Mouse (Mus musculus) gastrocnemius, adult 18-20 months (tissue): Measurements from ENCODE around the gene Hoxd8. TPM values are rescaled to one million over a fixed set of nuclear protein-coding genes. Genes with fewer than 3 reads are reported as not detected.

Experiments
- DNase-seq: peaks from one replicate; pipeline ENCODE4 v3.0.0; 2021; ENCODE audit warnings: low spot score
- microRNA-seq: library from miRNA; unstranded; fragments of <30 nt; microRNA quantifications from one replicate; pipeline ENCODE4 v1.2.0, GENCODE M21; 2021
- total RNA-seq, 2 experiments: library from RNA; stranded (reverse); gene quantifications; 2 replicates each; pipeline ENCODE4 v1.2.3; 2021

The Hoxd8 gene
- total RNA-seq, 2 experiments from 2014 or later, result 32.2 to 40.3 TPM

DNA sequence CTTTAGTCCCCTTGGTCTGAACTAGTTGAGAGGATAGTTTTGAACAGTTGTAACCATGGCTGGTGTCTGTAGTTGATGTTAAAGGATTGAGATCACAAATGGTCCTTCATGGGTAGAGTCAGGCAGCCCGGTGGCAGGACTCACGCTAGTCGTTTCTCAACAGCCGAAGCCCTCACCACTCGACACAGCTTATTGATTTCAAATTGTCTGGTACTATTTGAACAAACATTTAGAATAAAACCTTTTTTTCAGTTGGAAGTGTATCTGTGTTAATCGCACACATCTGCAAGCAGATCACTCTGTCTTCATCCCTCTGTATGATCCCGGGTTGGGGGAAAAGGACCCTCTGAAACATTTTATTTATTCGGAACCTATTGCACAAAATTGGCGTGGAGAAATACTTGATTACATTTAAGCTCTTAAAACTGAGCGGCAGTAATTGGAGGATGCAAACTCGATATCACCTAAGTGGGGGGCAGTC, 43.3 kb downstream of the Hoxd8 start:
- no peak for DNase-seq

DNA sequence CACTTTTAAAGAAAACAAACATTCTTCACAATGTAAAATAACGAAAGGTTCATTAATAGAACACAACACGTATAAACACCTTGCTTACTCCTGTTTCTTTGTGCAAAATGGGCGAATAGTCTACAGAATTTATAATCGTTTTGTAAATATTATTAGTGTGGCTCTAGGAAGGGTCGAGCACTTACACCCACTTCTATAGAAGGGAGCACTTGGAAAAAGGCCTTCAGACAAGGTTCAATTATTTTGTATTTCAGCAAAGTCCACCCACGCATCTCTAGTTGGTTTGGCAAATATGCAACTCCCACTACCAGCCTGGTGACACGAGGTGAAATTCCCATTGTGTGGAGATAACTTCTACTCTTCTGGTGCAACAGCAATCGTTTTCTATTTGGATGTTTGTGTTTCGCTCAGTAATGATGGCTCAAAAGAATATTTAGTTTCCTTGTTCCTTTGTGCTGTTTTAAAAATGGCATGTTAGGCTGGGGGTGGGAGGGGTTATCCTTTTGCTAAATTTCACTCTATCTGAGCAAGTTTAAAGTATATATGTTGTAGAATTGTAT, 44.1 kb downstream of the Hoxd8 start:
- no peak for DNase-seq

DNA sequence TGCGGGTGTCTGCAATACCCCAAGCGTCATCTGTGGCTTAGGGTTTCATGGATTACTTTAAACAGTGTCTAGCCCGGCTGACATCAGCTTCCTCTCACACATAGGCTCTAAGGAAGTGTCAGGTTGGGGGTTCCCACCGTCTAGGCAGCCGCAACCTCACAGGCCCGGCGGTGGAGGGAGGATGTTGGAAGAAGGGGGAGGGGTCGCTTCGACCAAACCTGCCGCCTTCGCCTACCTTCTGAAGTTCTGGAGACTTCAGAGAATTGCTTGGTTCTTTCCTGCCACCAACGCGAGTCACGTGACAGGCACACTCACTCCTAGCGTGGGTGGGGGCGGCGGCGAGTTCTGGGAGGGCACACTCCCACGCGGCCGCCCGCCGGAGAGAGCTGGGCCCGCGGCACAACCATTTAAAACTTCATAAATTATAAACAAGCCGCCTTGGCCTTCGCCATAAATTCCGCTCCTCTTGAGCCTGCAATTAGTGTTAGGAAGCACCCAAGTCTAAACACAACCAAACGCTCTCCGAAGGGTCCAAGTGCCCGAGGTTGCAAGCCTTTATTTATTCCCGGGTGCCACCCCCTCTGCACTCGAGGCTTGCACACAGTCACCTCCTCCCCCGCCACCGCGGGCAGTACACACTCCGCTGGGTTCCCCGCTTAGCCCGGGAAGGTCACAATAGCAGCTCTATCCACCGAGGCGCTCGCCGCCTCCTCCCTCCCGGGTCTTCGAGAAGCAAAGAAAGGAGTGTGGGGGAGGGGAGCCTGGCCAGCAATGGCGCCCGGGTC, 45.1 kb downstream of the Hoxd8 start:
- no peak for DNase-seq

DNA sequence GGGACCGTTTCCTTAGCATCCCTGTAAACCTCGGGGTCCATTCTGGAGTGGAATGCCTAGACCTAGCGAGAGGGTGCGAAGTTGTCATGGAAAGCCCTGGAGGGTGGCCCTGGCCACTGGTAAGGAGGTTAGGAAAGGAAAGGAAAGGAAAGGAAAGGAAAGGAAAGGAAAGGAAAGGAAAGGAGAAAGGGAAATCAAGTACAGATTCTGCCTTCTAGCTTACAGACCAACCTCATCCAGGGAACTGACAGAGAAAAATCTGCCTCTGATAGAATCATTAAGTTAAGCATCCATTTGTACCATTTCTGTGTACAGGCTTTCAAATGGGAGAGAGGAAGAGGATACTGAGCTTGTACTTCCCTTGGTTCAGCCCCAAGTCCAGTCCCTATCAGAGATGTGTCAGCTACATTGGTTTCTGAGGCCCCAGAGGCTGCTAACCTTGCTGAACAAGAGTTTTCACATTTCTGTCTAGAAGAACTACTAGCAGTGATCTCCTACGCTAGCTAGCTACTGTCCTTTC, 46.4 kb downstream of the Hoxd8 start:
- no peak for DNase-seq

DNA sequence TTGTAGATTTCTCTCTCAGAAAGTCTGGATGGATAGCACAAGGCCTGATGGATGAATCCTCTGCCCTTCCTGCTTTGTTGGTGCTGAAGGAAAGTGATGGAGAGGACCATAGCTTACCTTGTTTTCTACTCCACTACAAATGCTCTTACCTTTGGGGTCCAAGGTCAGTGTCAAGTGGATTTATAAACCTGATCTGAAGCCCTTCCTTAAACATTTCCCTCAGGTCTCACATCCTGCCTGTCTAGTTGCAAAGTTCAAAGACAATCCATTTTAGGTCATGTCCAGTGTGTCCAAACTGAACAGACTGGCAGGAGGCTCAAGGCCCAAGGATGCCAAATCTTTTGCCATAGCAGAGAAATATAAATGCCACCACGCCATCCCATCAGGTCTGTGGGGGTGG, 47.4 kb downstream of the Hoxd8 start:
- DNase-seq, result no peak

DNA sequence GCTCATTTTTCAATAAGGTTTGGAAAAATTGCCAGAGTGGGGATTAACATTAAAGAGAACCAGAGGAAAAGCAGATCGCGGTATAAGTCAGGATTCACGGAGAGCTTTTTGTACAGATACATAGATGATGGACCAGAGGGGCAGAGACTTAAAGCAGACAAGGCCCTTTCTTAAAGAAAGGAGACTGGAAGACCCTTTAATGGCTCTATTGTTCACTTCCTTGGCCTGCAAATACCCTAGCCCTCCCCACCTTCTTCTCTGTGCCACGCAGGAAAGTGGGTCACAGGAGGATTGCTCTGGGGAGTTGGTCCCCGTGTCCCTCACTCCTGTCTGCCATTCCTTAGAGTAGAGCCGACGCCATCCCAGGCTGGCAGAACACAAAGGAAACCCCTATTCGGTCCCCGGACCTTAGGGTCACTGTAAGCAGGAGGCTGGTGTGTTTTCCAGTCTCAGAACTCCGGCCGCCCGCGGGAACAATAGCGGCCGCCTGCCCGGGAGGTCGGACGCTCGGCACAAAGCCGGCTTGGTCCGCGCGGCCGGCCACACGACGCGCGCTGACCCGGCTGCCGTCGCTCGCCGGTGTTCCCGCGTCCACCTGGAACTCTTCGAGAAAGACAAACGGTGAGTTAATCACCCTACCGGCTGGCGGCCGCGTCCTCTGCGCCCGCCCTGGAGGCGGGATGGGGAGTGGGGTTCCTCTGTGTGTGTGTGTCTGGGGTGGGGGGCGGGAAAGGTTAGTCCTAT, 48.2 kb downstream of the Hoxd8 start:
- no peak for DNase-seq

DNA sequence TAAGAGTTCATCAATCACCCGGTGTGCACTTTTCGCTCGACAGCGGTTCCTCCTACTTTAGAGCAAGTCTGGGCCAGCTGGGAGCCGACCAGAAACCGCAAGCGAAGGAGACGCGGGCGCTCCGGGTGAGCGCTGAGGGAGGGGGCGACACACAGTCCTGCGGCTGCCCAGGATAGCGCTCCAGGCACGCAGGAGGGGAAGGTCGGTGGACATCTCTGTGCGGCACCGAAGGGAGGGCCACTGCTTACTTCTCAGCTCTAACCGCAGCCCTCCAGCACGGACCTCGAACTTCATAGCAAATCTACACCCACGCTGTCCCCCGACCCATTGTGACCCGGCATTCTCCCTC, 48.7 kb downstream of the Hoxd8 start:
- DNase-seq, result no peak

DNA sequence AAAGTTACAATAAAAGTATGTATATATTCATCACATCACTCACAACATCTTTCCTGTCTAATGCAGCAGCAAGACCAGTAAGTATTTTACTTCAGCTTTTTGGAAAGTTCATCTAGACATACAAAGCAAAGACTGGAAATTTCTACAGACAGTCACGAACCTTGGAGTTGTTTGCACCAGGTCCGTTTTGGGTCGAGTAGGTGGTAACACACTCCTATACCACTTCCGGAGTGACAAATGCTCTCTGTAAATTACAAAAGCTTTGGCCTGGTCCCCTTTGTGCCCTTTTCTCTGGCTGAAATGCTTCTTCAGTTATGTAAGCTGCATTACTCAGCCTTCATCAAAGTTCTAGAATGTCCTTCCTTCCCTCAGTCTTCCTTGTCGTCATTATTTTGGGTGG, 49.3 kb downstream of the Hoxd8 start:
- DNase-seq, result no peak

Small RNA genes within 50 kb of the gene (microRNA-seq; reads per million reads assigned to microRNA genes)
- not detected for gene Gm44463
- 31,031 reads per million, percentile 98 among the genes with 10 or more reads in this experiment for gene Mir10b

Other genes with a start within 250 kb of the Hoxd8 start
- gene Lnpk, start 125.2 kb upstream of the Hoxd8 start, total RNA-seq, result 10 to 100 TPM; 61.9 to 67.5 TPM
- not detected for gene Evx2, start 45.1 kb upstream of the Hoxd8 start, total RNA-seq
- gene Hoxd13, start 36.3 kb upstream of the Hoxd8 start, total RNA-seq, result not detected
- not detected for gene Hoxd12, start 29.6 kb upstream of the Hoxd8 start, total RNA-seq
- gene Hoxd11, start 25.1 kb upstream of the Hoxd8 start, total RNA-seq, result not detected
- 1 to 10 TPM; 5.0 to 6.1 TPM for gene Hoxd10, start 12.7 kb upstream of the Hoxd8 start, total RNA-seq
- 10 to 100 TPM; 17.0 to 18.1 TPM for gene Hoxd9, start 6.9 kb upstream of the Hoxd8 start, total RNA-seq
- not detected for gene Hoxd3, start 7.3 kb downstream of the Hoxd8 start, total RNA-seq
- 1 to 10 TPM; 1.0 to 1.3 TPM for gene Hoxd4, start 7.3 kb downstream of the Hoxd8 start, total RNA-seq
- under 1 TPM; 0.07 to 0.19 TPM for gene Gm28230, start 22.1 kb downstream of the Hoxd8 start, total RNA-seq
- not detected for gene Hoxd1, start 58.4 kb downstream of the Hoxd8 start, total RNA-seq
- gene Mtx2, start 121.2 kb downstream of the Hoxd8 start, total RNA-seq, result 10 to 100 TPM; 30.7 to 38.1 TPM